Mouse (Mus musculus): ENCODE data around the gene Kcnh3.

- TF ChIP-seq EP300 (IDR thresholded peaks at IDR 0.05; ENCODE audit: low read depth), result no peak
- no peak for TF ChIP-seq CTCF (IDR thresholded peaks at IDR 0.05; ENCODE audit: low read depth)
These were observed 17.4 kb downstream of the Kcnh3 start for GRCm38 (mm10) chr15:99242045-99242444.

Data from liver, embryonic 14.5 days (tissue).